Mouse (Mus musculus): ENCODE data around the gene Triap1. TPM values are rescaled to one million over a fixed set of nuclear protein-coding genes. Genes with fewer than 3 reads are reported as not detected.

Triap1 gene
- total RNA-seq, 2 experiments from 2014 or later: 2.8 to 9.6 TPM

DNA sequence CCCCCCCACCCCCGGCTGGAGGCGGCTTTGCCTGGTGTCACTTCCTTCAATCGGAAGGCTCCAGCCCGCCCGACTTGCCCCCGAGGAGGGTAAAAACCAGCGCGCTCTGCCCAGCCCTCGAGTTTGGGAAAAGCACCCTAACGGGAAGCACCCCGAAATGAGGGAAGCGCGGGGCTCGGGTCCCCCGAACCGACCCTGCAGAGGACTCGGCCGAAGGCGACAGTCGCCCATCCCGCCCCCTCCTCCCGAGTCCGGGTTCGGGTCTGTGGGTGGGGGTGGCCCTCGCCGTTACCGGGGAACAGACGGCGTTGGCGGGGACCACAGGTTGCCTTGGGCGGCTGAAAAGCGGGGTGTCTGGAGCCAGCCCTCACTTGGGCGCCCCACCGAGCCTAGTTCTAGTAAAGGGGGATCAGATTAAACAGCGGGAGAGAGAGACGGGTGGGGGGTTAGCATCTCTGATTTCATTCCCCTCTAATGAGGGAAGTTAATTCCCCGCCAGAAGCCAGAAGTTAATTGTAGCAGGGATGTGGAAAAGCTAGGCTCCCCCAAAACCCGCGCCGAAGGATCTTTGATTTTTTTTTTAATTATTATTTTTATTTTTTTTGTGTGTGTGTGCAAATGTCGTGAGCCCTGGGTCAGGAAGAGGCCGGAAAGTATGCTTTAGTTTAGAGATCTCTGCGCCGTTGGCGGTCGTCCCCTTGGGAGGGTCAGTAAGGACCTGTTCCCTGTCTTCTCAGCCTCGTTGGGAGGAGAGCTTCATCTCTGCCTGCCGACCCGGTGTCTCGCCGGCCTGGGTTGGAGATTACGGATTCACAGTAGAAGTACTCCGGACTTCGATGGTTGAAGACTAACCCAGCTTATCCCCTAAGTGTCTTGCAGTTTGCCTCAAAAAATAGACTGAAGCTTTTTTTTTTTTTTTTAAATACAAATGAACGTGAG lies 13.1 kb upstream of the Triap1 start:
- ATAC-seq (replicated peaks; ENCODE audit: low FRiP score, poor library complexity, severe bottlenecking): 0 out of 2 replicates have a peak, but pooled peaks have one; percentile 29

DNA sequence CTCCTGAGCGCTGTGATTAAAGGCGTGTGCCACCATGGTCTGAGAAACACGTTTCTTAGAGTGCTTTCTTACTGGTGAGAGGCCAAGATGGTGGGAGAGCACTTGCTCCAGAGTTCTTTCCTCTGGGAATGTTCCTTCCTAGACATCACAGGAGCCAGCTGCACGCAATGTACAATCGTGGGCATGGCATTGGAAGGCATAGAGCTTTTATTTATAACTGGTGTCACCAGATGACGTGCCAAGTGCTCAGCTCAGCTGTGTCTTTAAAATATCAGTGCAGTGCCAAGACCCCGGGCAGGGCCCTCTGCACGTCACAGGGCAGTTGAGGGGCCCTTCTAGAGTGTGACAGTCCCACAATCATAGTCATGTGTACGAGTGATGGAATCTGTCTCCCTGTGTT lies 10.1 kb upstream of the Triap1 start:
- ATAC-seq (replicated peaks; ENCODE audit: low FRiP score, poor library complexity, severe bottlenecking): no peak

DNA sequence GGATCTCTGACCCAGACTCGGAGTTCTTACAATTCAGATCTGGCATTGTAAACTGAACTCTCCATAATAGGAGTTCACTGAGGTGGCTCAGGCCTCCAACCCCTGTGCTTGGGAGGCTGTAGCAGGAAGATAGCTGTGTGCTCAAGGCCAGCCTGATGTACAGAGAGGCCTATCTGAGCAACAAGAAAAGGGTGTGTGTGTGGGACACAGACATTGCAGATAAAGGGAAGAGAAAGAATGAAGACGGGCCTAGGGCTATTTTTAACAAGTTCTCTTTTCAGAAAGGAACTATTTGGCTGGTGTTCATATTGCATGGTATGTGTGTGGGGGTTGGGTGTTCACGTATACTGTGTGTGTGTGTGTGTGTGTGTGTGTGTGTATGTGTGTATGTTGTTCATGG lies 7.4 kb upstream of the Triap1 start:
- ATAC-seq (replicated peaks; ENCODE audit: low FRiP score, poor library complexity, severe bottlenecking): peak; percentile 86

DNA sequence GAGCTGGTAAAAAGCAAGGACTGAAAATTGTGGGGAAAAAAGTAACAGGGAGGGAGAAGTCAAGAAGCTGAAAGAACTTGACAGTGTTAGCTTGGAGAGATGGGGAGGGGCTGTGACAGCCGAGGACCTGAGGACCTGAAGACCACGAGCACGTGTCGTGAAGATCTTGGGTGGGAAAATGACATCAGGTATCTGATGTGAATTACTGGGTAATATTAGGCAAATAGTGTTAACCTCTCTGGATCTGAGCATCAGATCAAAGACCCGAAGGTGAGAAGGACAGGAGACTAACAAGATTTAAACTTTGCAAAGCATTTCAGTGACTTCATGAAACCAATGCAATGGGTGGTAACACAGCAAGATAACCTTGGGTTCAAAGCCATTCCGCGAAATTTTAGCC lies 1.0 kb upstream of the Triap1 start:
- no peak for ATAC-seq (replicated peaks; ENCODE audit: low FRiP score, poor library complexity, severe bottlenecking)

DNA sequence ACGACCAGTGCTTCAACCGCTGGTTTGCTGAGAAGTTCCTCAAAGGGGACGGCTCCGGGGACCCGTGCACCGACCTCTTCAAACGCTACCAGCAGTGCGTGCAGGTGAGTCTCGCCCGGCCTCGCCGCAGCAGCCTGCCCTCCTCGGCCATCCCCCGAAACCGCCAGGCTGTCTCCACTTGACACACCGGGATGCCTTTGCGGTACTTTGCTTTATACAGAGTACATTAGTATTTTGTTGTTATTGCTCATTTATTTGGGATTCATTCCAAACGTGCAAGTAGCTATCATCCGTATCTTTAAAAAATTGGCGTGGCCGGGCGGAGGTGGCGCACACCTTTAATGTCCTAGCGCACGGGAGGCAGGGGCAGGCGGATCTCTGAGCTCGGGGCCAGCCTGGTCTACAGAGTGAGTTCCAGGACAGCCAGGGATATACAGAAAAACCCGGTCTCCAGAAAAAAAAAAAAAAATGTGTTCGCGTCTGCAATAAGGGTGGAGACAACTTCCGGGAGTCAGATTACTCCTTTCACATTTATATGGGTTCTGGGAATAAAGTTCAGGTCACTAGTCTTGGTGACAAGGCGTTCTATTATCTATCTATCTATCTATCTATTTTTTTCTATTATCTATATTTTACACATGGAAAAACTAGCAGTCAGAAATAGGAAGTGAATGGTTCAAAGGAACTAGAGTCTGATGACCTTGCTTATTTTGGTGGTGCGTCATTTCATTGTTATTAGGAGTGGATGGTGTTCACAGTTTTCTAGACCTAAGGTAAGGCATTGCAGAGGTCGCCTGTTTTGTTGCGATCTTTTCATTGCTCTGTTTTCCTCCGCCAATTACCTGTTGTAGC lies 515 bp downstream of the Triap1 start:
- peak; percentile 16; the same call in 1 of the 2 replicates for ATAC-seq (replicated peaks; ENCODE audit: low FRiP score, poor library complexity, severe bottlenecking)

DNA sequence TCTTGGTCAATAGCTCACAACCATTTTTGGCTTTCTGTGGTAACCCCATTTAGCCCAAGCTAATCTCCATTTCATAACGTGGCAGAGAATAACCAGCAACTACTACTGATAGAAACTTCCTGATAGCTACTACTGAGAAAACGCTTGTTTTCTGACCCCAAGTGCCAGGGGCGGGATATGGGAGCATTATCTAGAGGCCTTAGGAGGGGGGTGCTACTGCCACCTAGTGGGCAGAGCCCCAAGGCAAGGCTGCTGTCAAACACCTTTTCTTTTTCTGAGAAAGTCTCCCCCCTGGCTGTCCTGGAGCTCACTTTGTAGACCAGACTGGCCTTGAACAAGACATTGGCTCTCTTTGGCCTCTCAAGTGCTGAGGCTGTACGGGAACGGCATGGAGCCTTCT lies 6.5 kb downstream of the Triap1 start:
- ATAC-seq (replicated peaks; ENCODE audit: low FRiP score, poor library complexity, severe bottlenecking): peak; percentile 72

DNA sequence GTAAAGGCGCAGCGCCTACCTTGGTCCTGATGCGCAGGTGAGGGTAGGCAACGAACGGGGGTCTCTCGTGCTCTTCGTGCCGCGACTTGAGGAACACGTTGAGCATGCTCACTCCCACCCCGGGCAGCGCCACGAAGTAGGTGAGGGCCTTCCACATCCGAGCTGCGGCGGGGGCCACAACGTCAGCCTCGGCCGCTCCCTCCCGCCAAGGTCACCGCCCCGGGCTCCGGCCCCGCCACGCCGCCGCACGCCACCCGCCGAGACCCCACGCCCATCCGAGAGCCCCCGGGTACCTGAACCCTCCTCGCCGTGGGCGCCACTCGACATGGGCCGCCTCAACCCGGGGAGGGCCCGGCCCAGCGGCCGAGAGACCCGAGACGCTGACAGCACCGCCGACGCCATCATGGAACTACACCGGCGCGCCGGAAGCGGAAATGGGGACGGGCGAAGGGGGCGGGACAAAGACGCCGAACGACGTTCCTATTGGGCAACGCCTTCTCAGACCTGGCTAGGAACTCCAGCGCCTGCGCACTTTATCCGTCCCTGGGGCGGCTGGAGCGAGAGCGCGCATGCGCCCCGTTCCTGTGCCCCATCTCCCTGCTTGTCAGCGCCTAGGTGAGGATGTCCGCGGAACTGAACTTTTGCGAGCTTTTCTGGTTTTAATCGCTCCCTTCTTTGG lies 7.7 kb downstream of the Triap1 start, which contains the start of gene Cox6a1:
Gene Cox6a1 (minus strand): TSS at position 436 of the 679 bp plus-strand sequence.
- peak; percentile 92 for ATAC-seq (replicated peaks; ENCODE audit: low FRiP score, poor library complexity, severe bottlenecking)

DNA sequence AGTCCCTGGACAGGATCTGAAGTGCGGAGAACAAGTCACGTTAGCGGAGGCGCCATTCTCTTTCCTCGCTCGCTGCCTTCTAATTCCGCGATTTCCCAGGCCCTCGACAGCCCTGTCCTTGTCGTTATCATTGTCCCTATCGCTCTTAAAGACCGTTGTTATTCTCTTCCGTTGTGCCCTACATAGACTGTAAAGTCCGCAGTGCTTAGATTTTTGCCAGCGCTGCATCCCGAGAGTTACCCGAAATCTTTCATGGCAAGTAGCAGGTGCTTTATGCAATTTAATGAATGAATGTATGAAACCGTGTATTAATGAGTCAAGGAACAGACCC lies 8.2 kb downstream of the Triap1 start:
- ATAC-seq (replicated peaks; ENCODE audit: low FRiP score, poor library complexity, severe bottlenecking): no peak

DNA sequence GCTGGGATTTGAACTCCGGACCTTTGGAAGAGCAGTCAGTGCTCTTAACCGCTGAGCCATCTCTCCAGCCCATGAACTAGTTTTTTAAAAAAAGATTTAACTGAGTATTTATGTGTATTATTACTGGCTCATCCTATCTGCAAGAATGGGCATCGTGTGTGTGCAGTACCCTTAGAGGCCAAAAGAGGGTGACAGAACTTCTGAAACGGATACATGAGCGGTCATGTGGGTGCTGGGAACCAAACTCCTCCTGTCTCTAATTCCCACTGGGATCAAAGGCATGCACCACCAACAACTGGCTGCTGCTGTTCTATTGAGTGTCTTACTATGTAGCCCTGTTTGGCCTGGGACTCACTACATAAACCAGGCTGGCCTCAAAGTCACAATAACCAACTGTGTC lies 10.3 kb downstream of the Triap1 start:
- ATAC-seq (replicated peaks; ENCODE audit: low FRiP score, poor library complexity, severe bottlenecking): no peak

DNA sequence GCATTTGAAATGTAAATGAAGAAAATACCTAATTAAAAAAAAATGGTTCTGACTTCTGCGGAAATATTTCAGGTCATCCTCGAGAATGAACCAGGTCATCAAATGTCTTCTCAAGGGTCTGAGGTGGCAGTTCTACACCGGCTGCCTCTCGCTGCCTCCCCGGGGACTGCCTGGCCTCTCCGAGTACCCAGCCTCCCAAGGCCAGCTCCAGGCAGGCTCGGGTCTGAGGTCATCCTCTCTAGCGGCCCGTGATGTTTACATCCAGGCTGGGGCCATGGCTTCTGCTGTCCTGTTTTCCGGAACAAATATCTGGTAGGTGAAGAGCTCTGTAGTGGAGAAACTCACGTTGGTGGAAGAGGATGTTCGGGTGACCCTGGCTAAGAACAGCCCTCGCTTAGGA lies 14.0 kb downstream of the Triap1 start:
- ATAC-seq (replicated peaks; ENCODE audit: low FRiP score, poor library complexity, severe bottlenecking): no peak

DNA sequence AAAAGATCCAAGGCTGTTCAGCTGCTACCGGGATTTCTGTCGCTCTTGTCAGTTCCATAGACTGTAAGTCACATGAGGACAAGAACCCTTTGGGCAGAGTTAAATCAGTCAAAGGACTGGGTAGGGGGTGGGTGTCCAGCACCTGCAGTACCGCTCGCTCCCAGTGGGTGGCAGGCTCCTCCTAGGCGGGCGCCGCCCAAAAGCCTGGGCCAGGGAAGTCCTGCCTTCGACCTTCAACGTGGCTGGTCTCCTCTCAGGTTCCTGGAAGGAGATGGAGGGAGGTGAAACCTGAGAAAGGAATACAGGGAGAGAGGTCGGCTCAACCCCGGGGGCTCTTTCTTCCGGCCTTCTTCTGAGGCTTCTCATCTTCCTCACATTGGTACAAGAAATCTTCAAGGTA lies 17.8 kb downstream of the Triap1 start:
- ATAC-seq (replicated peaks; ENCODE audit: low FRiP score, poor library complexity, severe bottlenecking): peak; percentile 88

DNA sequence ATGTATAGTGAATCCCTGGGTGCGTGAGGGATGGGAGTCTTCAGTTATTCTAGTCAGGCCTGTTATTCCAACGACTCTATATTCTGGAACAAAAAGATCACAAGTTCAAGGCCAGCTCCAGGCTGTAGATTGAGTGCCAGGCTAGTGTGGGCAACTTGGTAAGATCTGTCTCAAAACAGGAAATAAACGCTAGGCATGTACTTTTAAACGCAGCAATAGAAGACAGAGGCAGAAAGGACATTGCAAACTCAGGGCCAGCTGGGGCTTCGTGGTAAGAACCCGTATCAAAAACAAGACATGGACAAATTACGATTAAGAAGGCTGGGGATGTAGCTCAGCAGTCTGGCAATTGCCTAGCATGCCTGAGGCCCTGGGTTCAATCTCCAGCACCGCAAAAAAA lies 18.4 kb downstream of the Triap1 start:
- ATAC-seq (replicated peaks; ENCODE audit: low FRiP score, poor library complexity, severe bottlenecking): no peak

DNA sequence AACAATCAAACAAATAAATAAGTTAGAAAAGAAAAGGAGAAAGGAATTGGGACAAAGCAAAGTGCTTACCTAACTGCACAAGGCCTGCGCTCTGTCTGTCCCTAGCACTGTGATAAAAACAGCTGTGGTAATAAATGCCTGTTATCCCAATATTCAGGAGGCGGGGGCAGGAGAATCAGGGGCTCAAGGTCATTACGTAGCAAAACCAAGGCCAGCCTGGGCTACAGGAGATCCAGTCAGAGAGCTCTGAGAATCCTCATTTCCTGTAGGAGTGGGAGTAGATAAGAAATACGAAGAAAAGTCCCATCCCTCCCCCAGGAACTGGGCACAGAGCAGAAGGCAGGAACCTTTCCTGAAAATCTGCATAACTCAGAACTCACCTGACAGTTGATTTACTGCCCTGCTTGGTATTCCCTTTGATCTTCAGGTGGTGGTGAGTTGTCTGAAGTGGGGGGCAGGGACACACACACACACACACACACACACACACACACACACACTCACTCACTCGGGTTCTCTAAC lies 18.9 kb downstream of the Triap1 start:
- no peak for ATAC-seq (replicated peaks; ENCODE audit: low FRiP score, poor library complexity, severe bottlenecking)

DNA sequence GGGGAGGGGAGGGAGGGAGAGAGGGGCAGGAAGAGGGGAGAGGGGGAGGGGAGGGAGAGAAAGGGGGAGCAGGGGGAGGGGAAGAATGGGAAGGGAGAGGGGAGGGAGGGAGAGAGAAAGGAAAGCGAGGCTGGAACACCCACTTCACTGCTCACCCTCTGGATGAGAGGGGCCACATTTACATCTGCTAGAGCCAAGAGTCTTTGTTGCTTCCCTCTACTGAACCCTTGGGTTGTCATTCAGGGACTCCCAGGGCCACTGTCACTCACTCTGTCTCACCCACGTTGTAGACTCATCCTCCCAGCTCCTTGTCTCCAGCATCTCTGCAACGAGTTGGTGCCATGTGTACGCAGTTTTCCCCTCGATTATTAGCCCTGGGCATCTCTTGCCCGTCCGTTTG lies 21.2 kb downstream of the Triap1 start:
- ATAC-seq (replicated peaks; ENCODE audit: low FRiP score, poor library complexity, severe bottlenecking): no peak

DNA sequence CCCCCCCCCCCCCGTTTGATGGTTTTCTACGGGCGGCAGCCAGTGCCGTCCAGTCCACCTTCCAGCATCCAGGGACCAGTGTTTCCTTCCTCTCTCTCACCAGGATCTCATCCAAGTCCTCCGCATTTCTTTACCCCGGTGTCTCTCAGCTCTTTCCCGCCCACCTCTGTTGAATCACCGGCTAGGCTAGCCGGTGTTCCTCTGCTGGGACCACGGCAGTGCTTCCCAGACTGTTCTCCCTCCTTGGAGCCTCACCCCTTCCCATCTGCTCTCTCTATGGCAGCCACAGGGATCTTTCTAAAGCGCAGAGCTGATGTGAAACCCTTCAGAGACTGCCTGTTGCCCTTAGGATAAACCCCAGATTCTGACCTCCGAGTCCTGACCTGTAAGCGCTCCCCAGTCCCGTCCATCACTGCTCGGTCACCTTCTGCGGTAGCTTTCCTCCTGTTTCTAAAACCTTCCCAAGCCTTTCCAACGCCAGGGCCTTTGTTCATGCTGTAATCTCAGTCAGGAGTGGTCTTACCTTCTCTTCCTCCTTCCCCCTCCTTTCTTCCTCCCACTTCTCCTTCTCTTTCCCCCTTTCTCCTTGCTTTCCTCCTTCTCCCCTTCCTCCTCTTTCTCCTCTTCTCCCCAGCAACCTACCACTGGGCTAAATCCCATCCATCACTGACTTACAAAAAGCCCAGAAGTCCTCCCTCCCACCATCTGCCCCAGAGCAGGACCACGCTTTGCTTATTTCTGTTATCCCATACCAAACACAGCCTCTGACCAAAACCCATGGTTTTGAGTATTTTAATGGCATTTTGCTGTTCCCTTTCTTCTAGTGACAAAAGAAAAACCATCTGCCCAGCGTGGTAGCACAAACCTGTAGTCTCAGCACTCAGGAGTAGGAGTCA lies 22.0 kb downstream of the Triap1 start:
- ATAC-seq (replicated peaks; ENCODE audit: low FRiP score, poor library complexity, severe bottlenecking): no peak

DNA sequence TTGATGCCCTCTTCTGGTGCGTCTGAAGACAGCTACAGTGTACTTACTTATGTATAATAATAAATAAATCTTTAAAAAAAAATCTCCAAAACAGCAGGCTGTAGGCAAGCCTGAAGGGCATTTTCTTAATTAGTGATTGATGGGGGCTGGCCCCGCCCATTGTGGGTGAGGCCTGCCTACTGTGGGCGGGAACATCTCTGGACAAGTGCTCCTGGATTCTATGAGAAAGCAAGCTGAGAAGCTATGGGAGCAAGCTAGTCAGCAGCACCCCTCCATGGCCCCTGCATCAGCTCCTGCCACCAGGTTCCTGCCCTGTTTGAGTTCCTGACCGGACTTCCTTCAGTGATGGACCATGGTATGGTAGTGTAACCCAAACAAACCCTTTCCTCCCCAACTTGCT lies 23.8 kb downstream of the Triap1 start:
- ATAC-seq (replicated peaks; ENCODE audit: low FRiP score, poor library complexity, severe bottlenecking): no peak

DNA sequence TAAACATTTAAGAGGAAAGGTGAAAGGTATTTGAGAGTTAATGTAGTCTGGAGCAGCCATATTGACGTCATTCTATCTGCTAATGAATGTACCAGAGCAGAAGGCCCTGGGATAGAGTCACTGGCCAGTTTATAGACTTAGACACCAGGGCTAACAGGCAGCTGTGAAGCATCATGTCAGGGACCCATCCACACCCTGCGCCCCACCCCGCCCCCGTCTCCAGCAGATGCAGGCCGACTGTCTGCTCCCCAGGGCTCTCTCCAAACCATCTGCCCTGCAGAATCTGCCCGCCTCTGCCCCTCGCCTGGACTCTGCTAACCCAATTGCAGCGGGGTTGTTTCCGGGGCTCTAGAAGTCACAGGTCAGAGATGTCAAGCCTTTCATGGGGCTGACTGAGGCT lies 30.7 kb downstream of the Triap1 start:
- ATAC-seq (replicated peaks; ENCODE audit: low FRiP score, poor library complexity, severe bottlenecking): no peak

DNA sequence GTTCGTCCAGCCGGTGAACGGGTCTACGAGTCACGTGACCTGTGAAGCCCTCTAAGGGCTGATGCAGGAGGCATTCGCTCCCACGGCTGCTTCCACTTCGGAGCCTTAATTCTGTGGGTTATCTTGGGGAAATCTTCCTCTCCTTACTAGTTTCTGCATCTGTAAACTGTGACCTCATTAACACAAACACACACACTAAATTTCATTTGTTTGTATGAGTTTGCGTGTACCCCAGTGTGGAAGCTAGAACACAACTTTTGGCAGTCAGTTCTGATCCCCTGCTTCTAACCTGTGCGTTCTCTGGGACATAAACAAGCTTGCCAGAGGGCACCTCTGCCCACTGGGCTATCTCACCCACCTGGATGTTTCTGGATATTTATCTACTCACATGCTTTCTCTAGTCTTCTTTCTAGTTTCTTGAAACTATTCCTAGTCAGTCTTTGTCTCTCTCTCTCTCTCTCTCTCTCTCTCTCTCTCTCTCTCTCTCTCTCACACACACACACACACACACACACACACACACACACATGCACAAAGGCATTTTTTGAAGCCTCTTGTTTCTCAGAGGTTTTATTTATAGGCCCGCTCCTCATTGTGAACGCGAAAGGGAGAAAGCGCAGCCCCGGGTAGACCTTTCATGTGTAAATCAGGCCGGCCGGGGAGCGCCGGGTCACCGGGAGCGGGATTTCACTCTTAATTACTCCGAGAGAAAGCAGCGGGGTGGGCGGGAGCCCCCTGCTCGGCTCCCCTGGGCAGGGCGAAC lies 32.6 kb downstream of the Triap1 start:
- ATAC-seq (replicated peaks; ENCODE audit: low FRiP score, poor library complexity, severe bottlenecking): no peak

All from erythroblast, adult 5-6 weeks (primary cell).